Mouse (Mus musculus): ENCODE measurements at regions not wholly inside any gene's neighbourhood (a gene's known extent, or its start where the extent isn't known, plus 50 kb on each side); places are given as distances from the start of the nearest gene placed in this dataset.

DNA sequence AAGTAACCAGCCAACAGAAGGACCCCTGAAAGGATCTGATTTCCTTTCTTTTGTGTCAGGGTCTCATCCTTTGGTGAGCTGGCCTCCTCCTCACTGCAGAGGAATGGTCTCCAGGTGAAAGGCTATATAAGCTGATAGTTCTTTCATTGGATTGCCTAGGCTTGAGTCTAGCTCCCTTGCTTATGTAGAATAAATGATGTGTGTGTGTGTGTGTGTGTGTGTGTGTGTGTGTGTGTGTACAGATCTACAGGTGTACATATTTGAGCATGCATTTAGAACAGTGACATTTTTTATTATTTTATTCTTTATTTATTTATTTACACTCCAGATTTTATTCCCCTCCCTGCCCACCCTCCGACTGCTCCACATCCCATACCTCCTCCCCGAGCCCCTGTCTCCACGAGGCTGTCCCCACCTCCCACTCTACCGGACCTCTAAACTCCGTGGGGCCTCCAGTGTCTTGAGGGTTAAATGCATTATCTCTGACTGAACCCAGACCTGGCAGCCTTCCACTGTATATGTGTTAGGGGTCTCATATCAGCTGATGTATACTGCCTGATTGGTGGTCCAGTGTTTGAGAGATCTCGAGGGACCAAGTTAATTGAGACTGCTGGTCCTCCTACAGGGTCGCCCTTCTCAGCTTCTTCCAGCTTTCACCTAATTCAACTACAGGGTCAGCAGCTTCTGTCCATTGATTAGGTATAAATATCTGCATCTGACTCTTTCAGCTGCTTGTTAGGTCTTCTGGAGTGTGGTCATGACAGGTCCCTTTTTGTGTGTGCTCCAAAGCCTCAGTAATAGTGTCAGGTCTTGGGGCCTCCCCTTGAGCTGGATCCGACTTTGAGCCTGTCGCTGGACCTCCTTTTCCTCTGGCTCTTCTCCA, 68.7 kb upstream of the Cpm start:
- Histone ChIP-seq H3K9ac (replicated peaks; ENCODE audit: low read depth) (no peak overlapping the region), H3K4me1 (ENCODE audit: insufficient read depth, low read depth, low read length) (0 out of 2 replicates have a peak, but pooled peaks cover 2% of the 10 kb centered on the region), H3K27me3 (replicated peaks; ENCODE audit: insufficient read depth, low read length) (no peaks in the 10 kb centered on the region), H3K9me3 (ENCODE audit: low read length) (no peaks in the 10 kb centered on the region), H3K4me2 (replicated peaks; ENCODE audit: low read depth, low read length) (no peak overlapping the region), H3K27ac (ENCODE audit: low read length) (no peak overlapping the region), H3K36me3 (ENCODE audit: insufficient read depth, low read length) (no peaks in the 10 kb centered on the region), H3K4me3 (ENCODE audit: low read depth, low read length) (no peak overlapping the region)
- no peak for DNase-seq (ENCODE audit: low spot score)
- TF ChIP-seq CTCF (IDR thresholded peaks at IDR 0.05) (no peak), EP300 (IDR thresholded peaks at IDR 0.05) (no peak)
- WGBS = 64% methylated on average over 9 of the region's 9 CpGs
- no peak for ATAC-seq

DNA sequence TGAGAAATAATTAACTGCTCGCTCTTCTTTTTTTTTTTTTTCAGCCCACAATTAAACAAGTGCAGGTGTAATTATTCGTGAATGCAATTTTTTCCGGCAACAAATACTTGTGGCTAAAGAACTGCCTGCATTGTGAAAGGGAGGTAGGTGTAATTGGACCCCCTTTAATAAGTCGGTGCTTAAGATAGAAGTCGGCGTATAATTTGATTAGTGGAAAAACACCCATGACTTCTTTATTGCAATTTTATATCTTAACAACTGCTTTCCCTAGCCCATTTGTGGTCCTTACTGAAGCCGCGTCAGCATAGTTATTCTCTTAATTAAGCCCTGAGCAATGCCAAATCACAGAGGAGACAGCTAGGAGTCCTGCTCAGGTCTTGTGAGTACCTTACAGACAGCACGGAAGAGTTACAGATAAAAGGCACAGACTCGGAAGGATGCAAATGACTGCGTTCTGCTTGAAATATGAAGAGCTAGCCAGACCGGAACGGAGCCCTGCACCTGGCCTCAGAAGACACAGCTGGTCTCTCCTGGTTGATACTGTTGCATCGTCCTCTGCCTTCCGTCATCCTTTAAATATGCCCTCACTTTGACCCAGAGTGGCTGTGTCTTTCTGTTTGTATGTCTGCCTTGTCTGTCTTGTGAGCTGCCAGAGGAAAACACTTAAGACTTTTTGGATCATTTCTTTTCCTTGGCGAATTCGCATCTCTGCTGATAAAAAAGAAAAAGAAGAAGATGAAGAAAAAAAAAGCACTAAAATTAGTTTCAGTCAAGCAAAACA, 69.5 kb upstream of the Cpm start:
- Histone ChIP-seq H3K4me3 (ENCODE audit: low read depth, low read length) (no peak overlapping the region), H3K27ac (ENCODE audit: low read length) (no peak overlapping the region), H3K27me3 (replicated peaks; ENCODE audit: insufficient read depth, low read length) (no peaks in the 10 kb centered on the region), H3K4me1 (ENCODE audit: insufficient read depth, low read depth, low read length) (0 out of 2 replicates have a peak, but pooled peaks cover 2% of the 10 kb centered on the region), H3K4me2 (replicated peaks; ENCODE audit: low read depth, low read length) (no peak overlapping the region), H3K36me3 (ENCODE audit: insufficient read depth, low read length) (no peaks in the 10 kb centered on the region), H3K9me3 (ENCODE audit: low read length) (no peaks in the 10 kb centered on the region), H3K9ac (replicated peaks; ENCODE audit: low read depth) (no peak overlapping the region)
- ATAC-seq (no peak), DNase-seq (ENCODE audit: low spot score) (no peak)
- TF ChIP-seq CTCF (IDR thresholded peaks at IDR 0.05) (no peak), EP300 (IDR thresholded peaks at IDR 0.05) (no peak)
- 61% methylated on average over 17 of the region's 17 CpGs for WGBS

DNA sequence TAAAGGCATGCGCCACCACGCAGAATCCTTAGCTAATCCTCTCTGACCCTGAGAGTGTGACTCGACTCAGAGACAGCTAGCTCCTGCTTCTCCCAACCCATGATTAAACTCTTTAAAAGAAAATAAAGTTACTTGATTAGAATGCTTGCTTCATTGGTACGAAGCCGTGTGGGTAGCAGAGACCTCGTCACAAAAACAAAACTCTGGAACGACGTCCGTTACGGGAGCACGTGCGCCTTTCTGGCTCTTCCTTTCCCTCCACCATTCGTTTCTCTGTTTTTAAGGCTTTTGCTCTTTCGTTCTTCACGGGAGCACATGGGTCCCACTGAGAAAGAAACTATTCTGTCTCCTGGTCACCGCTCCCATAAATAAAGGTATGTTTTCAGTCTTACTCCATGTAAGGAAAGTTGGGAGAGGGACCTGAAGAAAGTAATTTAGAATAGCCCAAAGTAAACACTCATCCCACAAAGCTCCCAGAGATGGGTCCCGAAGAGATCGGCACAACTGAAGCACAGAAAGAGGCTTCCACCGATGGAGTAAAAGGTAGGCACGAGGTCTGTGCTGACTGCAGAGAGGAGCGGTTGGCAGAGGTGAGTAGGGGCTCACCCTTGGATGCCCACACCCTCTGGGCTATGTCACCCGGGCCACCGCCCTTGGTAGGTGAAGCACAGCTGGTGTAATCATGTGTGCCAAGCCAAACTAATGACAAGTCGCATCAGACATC, 70.2 kb upstream of the Cpm start:
- no peaks in the 10 kb centered on the region for H3K27me3 ChIP-seq (replicated peaks; ENCODE audit: insufficient read depth, low read length)
- H3K4me1 ChIP-seq (ENCODE audit: insufficient read depth, low read depth, low read length) = 0 out of 2 replicates have a peak, but pooled peaks cover 2% of the 10 kb centered on the region
- DNase-seq (ENCODE audit: low spot score) (no peak), ATAC-seq (no peak)
- 82% methylated on average over 24 of the region's 24 CpGs for whole genome bisulfite sequencing
- no peak overlapping the region for H3K27ac ChIP-seq (ENCODE audit: low read length)
- no peak overlapping the region for H3K4me2 ChIP-seq (replicated peaks; ENCODE audit: low read depth, low read length)
- H3K9ac ChIP-seq (replicated peaks; ENCODE audit: low read depth) = no peak overlapping the region
- no peaks in the 10 kb centered on the region for H3K9me3 ChIP-seq (ENCODE audit: low read length)
- H3K4me3 ChIP-seq (ENCODE audit: low read depth, low read length) = no peak overlapping the region
- TF ChIP-seq EP300 (IDR thresholded peaks at IDR 0.05) (no peak), CTCF (IDR thresholded peaks at IDR 0.05) (no peak)
- no peaks in the 10 kb centered on the region for H3K36me3 ChIP-seq (ENCODE audit: insufficient read depth, low read length)

DNA sequence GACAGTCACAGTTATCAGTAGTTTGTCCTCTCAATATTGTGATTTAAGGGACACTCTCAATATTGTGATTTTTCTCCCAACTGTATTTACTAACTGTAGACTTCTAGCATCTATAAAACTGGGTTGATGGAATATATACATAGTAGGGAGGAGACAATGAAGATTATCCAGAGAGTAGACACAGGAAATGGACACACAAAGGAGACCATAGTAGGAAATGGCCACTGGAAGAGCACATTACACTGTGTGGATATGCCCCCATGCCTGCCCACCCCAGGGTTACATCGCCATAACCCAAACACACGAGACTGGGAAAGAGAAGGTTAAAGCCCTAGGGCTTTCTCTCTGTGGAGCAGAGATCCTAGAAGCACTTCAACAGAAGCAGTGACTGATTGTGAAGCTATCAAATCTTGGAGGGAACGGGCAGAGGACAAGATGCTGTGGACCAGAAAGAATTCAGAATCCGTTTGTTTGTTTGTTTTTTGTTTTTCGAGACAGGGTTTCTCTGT, 71.0 kb upstream of the Cpm start:
- no peak for TF ChIP-seq EP300 (IDR thresholded peaks at IDR 0.05)
- TF ChIP-seq CTCF (IDR thresholded peaks at IDR 0.05) = no peak
- no peak overlapping the region for H3K4me3 ChIP-seq (ENCODE audit: low read depth, low read length)
- no peak for ATAC-seq
- 80% methylated on average over 5 of the region's 5 CpGs for whole genome bisulfite sequencing
- no peak for DNase-seq (ENCODE audit: low spot score)
- no peak overlapping the region for H3K27ac ChIP-seq (ENCODE audit: low read length)
- no peak overlapping the region for H3K4me2 ChIP-seq (replicated peaks; ENCODE audit: low read depth, low read length)
- H3K9me3 ChIP-seq (ENCODE audit: low read length) = no peaks in the 10 kb centered on the region
- H3K27me3 ChIP-seq (replicated peaks; ENCODE audit: insufficient read depth, low read length) = no peaks in the 10 kb centered on the region
- no peak overlapping the region for H3K9ac ChIP-seq (replicated peaks; ENCODE audit: low read depth)
- H3K4me1 ChIP-seq (ENCODE audit: insufficient read depth, low read depth, low read length) = 0 out of 2 replicates have a peak, but pooled peaks cover 2% of the 10 kb centered on the region
- H3K36me3 ChIP-seq (ENCODE audit: insufficient read depth, low read length) = no peaks in the 10 kb centered on the region

DNA sequence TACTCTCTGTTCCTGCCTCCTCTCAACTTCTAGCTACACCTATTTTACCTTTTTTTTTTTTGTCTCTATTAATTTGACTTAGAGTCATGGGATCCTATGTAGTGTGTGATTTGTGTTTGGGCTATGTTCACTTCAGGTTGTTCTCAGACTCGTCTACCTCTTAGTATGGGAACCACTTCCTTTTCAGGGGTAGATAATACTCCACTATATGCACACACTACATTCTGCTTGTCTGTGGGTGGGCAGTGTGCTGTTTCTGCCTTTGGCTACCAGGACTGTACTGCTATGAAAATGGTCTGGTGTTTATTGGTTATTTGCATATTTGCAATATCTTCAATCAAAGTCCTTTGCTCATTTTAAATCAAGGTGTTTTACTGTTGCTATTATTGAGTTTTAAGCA, 71.6 kb upstream of the Cpm start:
- ATAC-seq (no peak), DNase-seq (ENCODE audit: low spot score) (no peak)
- 89% methylated on average over 1 of the region's 1 CpGs for WGBS
- H3K4me2 ChIP-seq (replicated peaks; ENCODE audit: low read depth, low read length) = no peak overlapping the region
- no peaks in the 10 kb centered on the region for H3K9me3 ChIP-seq (ENCODE audit: low read length)
- H3K27ac ChIP-seq (ENCODE audit: low read length) = no peak overlapping the region
- H3K36me3 ChIP-seq (ENCODE audit: insufficient read depth, low read length) = no peaks in the 10 kb centered on the region
- no peak overlapping the region for H3K4me3 ChIP-seq (ENCODE audit: low read depth, low read length)
- H3K9ac ChIP-seq (replicated peaks; ENCODE audit: low read depth) = no peak overlapping the region
- TF ChIP-seq EP300 (IDR thresholded peaks at IDR 0.05) (no peak), CTCF (IDR thresholded peaks at IDR 0.05) (no peak)
- H3K4me1 ChIP-seq (ENCODE audit: insufficient read depth, low read depth, low read length) = 0 out of 2 replicates have a peak, but pooled peaks cover 2% of the 10 kb centered on the region
- no peaks in the 10 kb centered on the region for H3K27me3 ChIP-seq (replicated peaks; ENCODE audit: insufficient read depth, low read length)

All from lung, postnatal 0 days (tissue).